Mouse (Mus musculus) cortical plate, adult 2 months (tissue): ENCODE measurements at regions not wholly inside any gene's neighbourhood (a gene's known extent, or its start where the extent isn't known, plus 50 kb on each side); places are given as distances from the start of the nearest gene placed in this dataset.

Experiments
- CTCF ChIP-seq: fragments of 200-500 bp; IDR thresholded peaks from 2 replicates; pipeline ENCODE4 v1.5.1; 2011; ENCODE audit warnings: mild to moderate bottlenecking, control low read depth, low read length; ENCODE audit not compliant: insufficient read depth; ENCODE audit errors: extremely low read depth
- POLR2A ChIP-seq: fragments of 200-500 bp; IDR thresholded peaks from 2 replicates; pipeline ENCODE4 v1.6.1; 2011; ENCODE audit warnings: mild to moderate bottlenecking, low read length, control low read depth; ENCODE audit not compliant: insufficient read depth; ENCODE audit errors: extremely low read depth

DNA sequence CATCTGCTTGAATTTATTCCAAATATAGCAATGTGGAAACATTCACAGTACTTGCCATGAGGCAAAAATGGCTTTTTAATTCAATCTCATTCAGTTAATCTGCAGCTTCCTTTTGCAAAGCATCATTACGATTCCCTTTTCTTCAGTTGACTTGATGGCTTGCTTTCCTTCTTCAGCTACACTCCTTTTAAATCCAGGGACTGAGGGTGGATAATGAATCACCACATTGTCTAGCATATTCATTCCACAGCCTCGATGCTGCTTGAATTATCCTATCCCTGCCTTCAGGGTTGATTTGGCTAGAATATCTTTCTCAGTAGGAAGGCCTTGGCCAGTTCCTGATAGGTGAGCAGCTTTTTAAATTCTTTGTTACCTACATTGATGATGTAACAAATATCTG lies 128.4 kb downstream of the Trib2 start:
- no peak for TF ChIP-seq CTCF
- no peak for TF ChIP-seq POLR2A
